Mouse (Mus musculus): ENCODE measurements around the gene Nlrc3. TPM values are rescaled to one million over a fixed set of nuclear protein-coding genes. Genes with fewer than 3 reads are reported as not detected.

Nlrc3 gene
- polyA plus RNA-seq, 1 experiment from 2014 or later: 1.1 TPM

GRCm38 (mm10) chr16:3923515-3923914 is 52.9 kb downstream of the Nlrc3 start:
- Histone ChIP-seq H3K36me3 (peaks cover 66% of the 10 kb centered on the region), H3K4me1 (no peaks in the 10 kb centered on the region), H3K27me3 (no peaks in the 10 kb centered on the region), H3K4me2 (replicated peaks) (no peak overlapping the region), H3K4me3 (no peak overlapping the region), H3K27ac (replicated peaks) (no peak overlapping the region), H3K9ac (replicated peaks) (no peak overlapping the region), H3K9me3 (no peaks in the 10 kb centered on the region)
- no peak for ATAC-seq (replicated peaks)
- WGBS: 95% methylated on average over 3 of the region's 3 CpGs

DNA sequence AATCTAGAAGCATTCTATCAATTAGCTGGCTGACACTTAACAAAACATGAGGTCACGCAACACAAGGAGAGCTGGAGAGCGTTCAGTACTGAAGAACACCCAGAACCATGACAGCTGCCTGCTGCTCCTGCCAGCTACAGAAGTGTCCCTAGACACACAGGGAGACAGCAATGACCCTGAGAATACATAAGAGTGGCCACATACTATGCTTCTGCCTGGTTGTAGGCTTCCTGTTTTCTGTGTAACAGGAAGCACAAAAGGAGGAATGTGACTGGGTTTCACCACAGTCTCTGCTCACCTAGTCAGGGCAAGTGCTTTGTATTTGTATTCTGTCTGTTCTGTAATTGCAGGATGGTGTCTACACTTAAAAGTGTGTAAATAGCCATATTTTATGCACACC is 55.7 kb downstream of the Nlrc3 start:
- Histone ChIP-seq H3K27me3 (no peaks in the 10 kb centered on the region), H3K4me1 (no peaks in the 10 kb centered on the region), H3K4me3 (no peak overlapping the region), H3K27ac (replicated peaks) (no peak overlapping the region), H3K9me3 (no peaks in the 10 kb centered on the region), H3K9ac (replicated peaks) (no peak overlapping the region), H3K4me2 (replicated peaks) (no peak overlapping the region), H3K36me3 (peaks cover 68% of the 10 kb centered on the region)
- WGBS: 90% methylated on average over 2 of the region's 2 CpGs
- ATAC-seq (replicated peaks): no peak

GRCm38 (mm10) chr16:3909118-3909517 is 67.3 kb downstream of the Nlrc3 start:
- no peak for ATAC-seq (replicated peaks)
- WGBS: 7% methylated on average over 20 of the region's 20 CpGs
- H3K36me3 ChIP-seq: peaks cover 36% of the 10 kb centered on the region

DNA sequence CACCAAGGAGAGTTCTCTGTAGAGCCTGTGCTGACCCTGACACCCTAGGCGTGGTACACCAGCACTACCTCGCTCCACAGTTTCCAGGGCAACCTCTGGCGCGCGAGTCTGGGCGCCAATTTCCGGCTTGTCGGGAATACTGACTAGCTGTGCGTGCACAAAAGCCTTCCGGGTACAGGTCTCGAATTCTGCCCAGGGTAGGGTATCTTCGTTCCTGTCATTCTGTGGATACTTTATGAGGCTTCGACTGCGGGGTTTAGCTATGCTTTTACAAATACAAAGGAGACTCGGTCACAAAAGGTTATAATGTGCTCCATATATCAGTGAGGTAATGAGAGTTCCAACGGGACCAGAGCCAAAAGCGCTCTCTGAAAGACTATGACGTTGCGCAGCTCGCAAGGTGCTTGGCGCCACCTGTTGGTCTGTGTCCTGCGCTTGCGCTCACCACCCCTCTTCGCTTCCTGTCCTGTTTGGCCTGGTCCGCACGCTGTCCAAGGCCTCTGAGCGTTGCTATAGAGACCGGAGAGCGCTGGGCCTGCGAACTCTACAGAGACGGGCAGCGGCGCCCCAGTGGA is 67.8 kb downstream of the Nlrc3 start, which contains the start of the genes 1700037C18Rik and Cluap1:
1700037C18Rik (minus strand) TSS at position 153 of the 575 bp plus-strand sequence.
Cluap1 (plus strand) TSS at position 265 of the 575 bp plus-strand sequence.
- WGBS: under 1% methylated on average over 33 of the region's 33 CpGs
- peak; percentile 96 for ATAC-seq (replicated peaks)

More at GRCm38 (mm10) chr16:3909118-3909517, 67.3 kb downstream of the Nlrc3 start:
- H3K27me3 ChIP-seq: no peaks in the 10 kb centered on the region
- peak overlapping the region; percentile 52 for H3K4me2 ChIP-seq (replicated peaks)
- no peaks in the 10 kb centered on the region for H3K9me3 ChIP-seq
- H3K27ac ChIP-seq (replicated peaks): peak overlapping the region; percentile 79
- peak overlapping the region; percentile 74 for H3K9ac ChIP-seq (replicated peaks)
- peaks cover 20% of the 10 kb centered on the region for H3K4me1 ChIP-seq
- H3K4me3 ChIP-seq: peak overlapping the region; percentile 70

DNA sequence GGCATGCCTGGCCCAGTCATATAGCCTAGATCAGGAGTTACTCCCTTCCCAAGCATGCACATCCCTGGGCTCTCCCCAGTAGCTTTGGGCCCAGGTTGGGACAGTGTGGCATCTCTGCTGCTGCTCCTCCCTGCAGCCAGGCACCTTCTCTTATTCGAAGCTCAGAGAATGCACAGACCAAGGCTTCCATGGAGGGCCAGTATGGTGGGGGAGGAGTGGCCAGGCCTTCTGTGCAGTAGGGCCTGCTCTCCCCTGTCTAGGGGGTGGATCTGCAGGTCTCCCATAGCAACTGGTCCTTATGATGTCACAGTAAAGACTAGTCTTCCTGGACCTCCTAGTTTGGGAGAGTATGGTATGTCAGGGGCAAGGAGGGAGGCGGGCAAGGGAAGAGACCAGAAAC is 69.0 kb downstream of the Nlrc3 start:
- 68% methylated on average over 2 of the region's 2 CpGs for WGBS
- no peak overlapping the region for H3K4me2 ChIP-seq (replicated peaks)

More for the DNA sequence above, 67.8 kb downstream of the Nlrc3 start, which contains the start of the genes 1700037C18Rik and Cluap1:
- Histone ChIP-seq H3K27me3 (no peaks in the 10 kb centered on the region), H3K4me2 (replicated peaks) (peak within 1 kb of the TSS; percentile 52), H3K9ac (replicated peaks) (peak within 1 kb of the TSS; percentile 74), H3K9me3 (no peaks in the 10 kb centered on the region), H3K27ac (replicated peaks) (peak within 1 kb of the TSS; percentile 79), H3K4me1 (peaks cover 20% of the 10 kb centered on the region), H3K36me3 (peaks cover 37% of the 10 kb centered on the region), H3K4me3 (peak within 1 kb of the TSS; percentile 70)

GRCm38 (mm10) chr16:3896553-3896952 is 79.9 kb downstream of the Nlrc3 start:
- H3K27me3 ChIP-seq: no peaks in the 10 kb centered on the region
- H3K9ac ChIP-seq (replicated peaks): no peak overlapping the region
- ATAC-seq (replicated peaks): no peak
- WGBS: 92% methylated on average over 1 of the region's 1 CpGs
- H3K4me2 ChIP-seq (replicated peaks): no peak overlapping the region
- H3K36me3 ChIP-seq: peaks cover 51% of the 10 kb centered on the region
- H3K4me3 ChIP-seq: no peak overlapping the region
- H3K4me1 ChIP-seq: no peaks in the 10 kb centered on the region
- H3K27ac ChIP-seq (replicated peaks): no peak overlapping the region
- no peaks in the 10 kb centered on the region for H3K9me3 ChIP-seq

More for the DNA sequence above, 69.0 kb downstream of the Nlrc3 start:
- H3K9me3 ChIP-seq: no peaks in the 10 kb centered on the region
- peak overlapping the region; percentile 70 for H3K4me3 ChIP-seq
- ATAC-seq (replicated peaks): 0 out of 2 replicates have a peak, but pooled peaks have one; percentile 8
- H3K4me1 ChIP-seq: peaks cover 20% of the 10 kb centered on the region
- no peak overlapping the region for H3K9ac ChIP-seq (replicated peaks)
- H3K27ac ChIP-seq (replicated peaks): no peak overlapping the region
- no peaks in the 10 kb centered on the region for H3K27me3 ChIP-seq
- peaks cover 36% of the 10 kb centered on the region for H3K36me3 ChIP-seq

- H3K4me2 ChIP-seq (replicated peaks): no peak overlapping the region
- H3K9me3 ChIP-seq: no peaks in the 10 kb centered on the region
- H3K27me3 ChIP-seq: no peaks in the 10 kb centered on the region
- no peak overlapping the region for H3K9ac ChIP-seq (replicated peaks)
- H3K27ac ChIP-seq (replicated peaks): no peak overlapping the region
- H3K36me3 ChIP-seq: peaks cover 48% of the 10 kb centered on the region
- WGBS: 92% methylated on average over 6 of the region's 6 CpGs
- no peaks in the 10 kb centered on the region for H3K4me1 ChIP-seq
- H3K4me3 ChIP-seq: no peak overlapping the region
- no peak for ATAC-seq (replicated peaks)
Observed at GRCm38 (mm10) chr16:3896046-3896445, 80.4 kb downstream of the Nlrc3 start.

GRCm38 (mm10) chr16:3895173-3895792 is 81.1 kb downstream of the Nlrc3 start:
- no peaks in the 10 kb centered on the region for H3K9me3 ChIP-seq
- no peak overlapping the region for H3K27ac ChIP-seq (replicated peaks)
- H3K27me3 ChIP-seq: no peaks in the 10 kb centered on the region
- no peak overlapping the region for H3K4me2 ChIP-seq (replicated peaks)
- H3K36me3 ChIP-seq: peaks cover 40% of the 10 kb centered on the region
- no peak overlapping the region for H3K4me3 ChIP-seq
- 85% methylated on average over 9 of the region's 9 CpGs for WGBS
- H3K4me1 ChIP-seq: no peaks in the 10 kb centered on the region
- H3K9ac ChIP-seq (replicated peaks): no peak overlapping the region
- ATAC-seq (replicated peaks): no peak

Small RNA genes within 50 kb of the gene (microRNA-seq; reads per million reads assigned to microRNA genes)
- gene Gm23493: not detected

Other genes with a start within 250 kb of the Nlrc3 start
- gene Zfp263, start 232.5 kb downstream of the Nlrc3 start, polyA plus RNA-seq (2015; fragmentation: Nextera tagmentation; extraction: Ambion mirVana): 57.9 and 60.6 TPM in 2 replicates
- gene Olfr15, start 145.8 kb downstream of the Nlrc3 start, polyA plus RNA-seq (2015; fragmentation: Nextera tagmentation; extraction: Ambion mirVana): not detected in 2 replicates
- 2.6 TPM in 2 replicates for gene Zfp174, start 129.4 kb downstream of the Nlrc3 start, polyA plus RNA-seq (2015; fragmentation: Nextera tagmentation; extraction: Ambion mirVana)
- 81.2 and 82.1 TPM in 2 replicates for gene Naa60, start 104.3 kb downstream of the Nlrc3 start, polyA plus RNA-seq (2015; fragmentation: Nextera tagmentation; extraction: Ambion mirVana)
- 11.7 and 12.8 TPM in 2 replicates for gene Zfp597, start 92.1 kb downstream of the Nlrc3 start, polyA plus RNA-seq (2015; fragmentation: Nextera tagmentation; extraction: Ambion mirVana)
- gene Gm20695, start 92.0 kb downstream of the Nlrc3 start, polyA plus RNA-seq (2015; fragmentation: Nextera tagmentation; extraction: Ambion mirVana): 1.6 and 4.7 TPM in 2 replicates
- gene 1700037C18Rik, start 67.9 kb downstream of the Nlrc3 start, polyA plus RNA-seq (2015; fragmentation: Nextera tagmentation; extraction: Ambion mirVana): 12.9 and 14.9 TPM in 2 replicates
- 40.1 and 42.1 TPM in 2 replicates for gene Cluap1, start 67.8 kb downstream of the Nlrc3 start, polyA plus RNA-seq (2015; fragmentation: Nextera tagmentation; extraction: Ambion mirVana)
- gene Slx4, start 27.1 kb upstream of the Nlrc3 start, polyA plus RNA-seq (2015; fragmentation: Nextera tagmentation; extraction: Ambion mirVana): 21.9 and 23.0 TPM in 2 replicates
- gene Dnase1, start 60.3 kb upstream of the Nlrc3 start, polyA plus RNA-seq (2015; fragmentation: Nextera tagmentation; extraction: Ambion mirVana): 5.7 and 7.3 TPM in 2 replicates
- gene Trap1, start 101.2 kb upstream of the Nlrc3 start, polyA plus RNA-seq (2015; fragmentation: Nextera tagmentation; extraction: Ambion mirVana): 51.5 and 52.9 TPM in 2 replicates
- 48.0 and 48.3 TPM in 2 replicates for gene Crebbp, start 237.4 kb upstream of the Nlrc3 start, polyA plus RNA-seq (2015; fragmentation: Nextera tagmentation; extraction: Ambion mirVana)